Mouse (Mus musculus) ovary, postnatal 14 days (tissue): ENCODE data around the gene Tgfb1.

Experiments
- DNase-seq: peaks from one replicate; pipeline ENCODE4 v3.0.0; 2022; ENCODE audit warnings: low spot score

The Tgfb1 gene

DNA sequence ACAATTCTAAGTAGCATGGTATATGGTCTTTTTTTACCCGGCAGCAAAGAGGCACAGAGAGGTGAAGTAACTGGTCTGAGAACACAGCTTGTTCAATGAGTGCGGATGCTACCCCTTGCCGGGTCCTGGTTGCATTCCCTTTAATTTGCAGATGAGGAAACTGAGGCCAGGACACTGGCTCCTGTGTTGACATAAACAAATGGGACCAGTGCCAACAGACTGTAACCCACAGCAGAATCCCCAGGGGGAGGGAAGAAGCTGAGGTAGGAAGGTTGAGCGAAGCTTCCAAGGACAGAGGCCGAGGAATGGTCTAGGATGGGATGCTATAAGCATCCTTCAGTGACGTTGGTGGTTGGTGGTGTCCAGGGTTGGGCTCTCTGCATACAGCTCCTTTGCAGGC is 11.4 kb upstream of the Tgfb1 start:
- DNase-seq, result no peak

DNA sequence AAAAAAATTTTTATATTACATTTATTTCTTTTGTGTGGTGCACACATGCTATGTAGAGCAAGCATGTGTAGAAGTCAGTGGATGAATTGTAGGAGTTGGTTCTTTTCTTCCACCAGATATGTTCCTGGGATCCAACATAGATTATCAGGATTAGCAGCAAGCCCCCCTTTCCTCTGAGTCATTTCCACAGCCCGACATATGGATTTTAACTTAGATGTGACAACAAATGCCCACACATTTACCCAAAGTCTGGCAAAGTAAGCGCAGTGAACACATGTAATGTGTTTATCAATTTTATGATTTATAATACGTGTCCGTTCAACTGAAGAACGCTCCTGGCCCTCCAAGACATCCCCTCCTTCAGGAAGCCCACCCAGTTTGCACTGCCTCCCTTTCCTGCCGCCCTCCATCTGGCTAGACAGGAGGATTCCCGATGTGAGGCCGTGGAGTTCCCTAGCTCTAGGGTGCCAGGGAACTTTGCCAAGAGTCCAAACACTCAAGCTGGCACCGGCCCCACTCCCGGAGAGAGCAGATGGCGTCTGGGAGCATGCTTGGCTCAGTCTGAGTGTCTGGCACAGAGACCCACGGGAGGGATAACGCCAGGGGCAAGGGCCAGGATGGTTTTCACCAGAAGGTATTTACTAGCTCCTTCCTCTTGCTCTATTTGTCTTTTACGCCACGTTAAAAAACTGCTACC is 10.6 kb upstream of the Tgfb1 start:
- DNase-seq, result peak; percentile 64

- no peak for DNase-seq
Measured at GRCm38 (mm10) chr7:25677013-25677412, 9.8 kb upstream of the Tgfb1 start.

GRCm38 (mm10) chr7:25679971-25680370 is 6.8 kb upstream of the Tgfb1 start:
- DNase-seq, result no peak

DNA sequence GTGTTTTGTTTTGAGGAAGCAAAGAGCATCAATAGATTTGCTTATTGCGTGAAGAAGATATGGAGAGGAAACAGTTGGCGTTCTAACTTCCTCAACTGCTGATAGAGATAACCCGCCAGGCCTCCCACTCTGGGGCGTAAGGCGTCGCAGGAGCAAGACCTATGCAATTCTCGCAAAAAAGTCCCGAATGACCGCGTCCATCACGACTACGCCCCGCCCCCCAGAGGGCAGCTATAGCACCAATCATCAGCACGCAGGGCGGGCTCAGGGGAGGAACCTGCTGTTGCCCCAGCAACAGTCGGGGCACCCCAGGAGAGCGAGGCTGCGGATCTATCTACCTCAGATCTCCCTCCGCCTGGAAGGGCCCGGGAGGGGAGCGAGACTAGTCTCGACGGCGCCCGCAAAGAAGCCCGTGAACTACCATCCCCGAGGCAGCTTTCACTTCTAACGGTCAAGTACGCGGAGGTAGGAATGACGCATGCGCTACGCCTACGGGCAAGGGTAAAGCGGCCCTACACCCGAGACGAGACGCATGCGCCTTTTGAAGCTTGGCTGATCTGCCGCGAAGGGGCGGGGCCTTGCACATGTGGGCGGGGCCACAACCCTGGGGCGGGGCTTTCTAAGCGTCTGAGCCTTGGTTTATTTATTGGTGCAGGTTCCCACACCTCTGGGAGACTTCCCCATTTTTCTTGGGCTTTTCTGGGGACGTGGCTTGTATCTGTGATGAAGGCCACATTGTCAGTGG is 6.1 kb upstream of the Tgfb1 start, which contains the start of gene B9d2:
Gene B9d2, plus strand, starts transcription at position 267 of the 745 bp plus-strand sequence.
- peak; percentile 96 for DNase-seq

DNA sequence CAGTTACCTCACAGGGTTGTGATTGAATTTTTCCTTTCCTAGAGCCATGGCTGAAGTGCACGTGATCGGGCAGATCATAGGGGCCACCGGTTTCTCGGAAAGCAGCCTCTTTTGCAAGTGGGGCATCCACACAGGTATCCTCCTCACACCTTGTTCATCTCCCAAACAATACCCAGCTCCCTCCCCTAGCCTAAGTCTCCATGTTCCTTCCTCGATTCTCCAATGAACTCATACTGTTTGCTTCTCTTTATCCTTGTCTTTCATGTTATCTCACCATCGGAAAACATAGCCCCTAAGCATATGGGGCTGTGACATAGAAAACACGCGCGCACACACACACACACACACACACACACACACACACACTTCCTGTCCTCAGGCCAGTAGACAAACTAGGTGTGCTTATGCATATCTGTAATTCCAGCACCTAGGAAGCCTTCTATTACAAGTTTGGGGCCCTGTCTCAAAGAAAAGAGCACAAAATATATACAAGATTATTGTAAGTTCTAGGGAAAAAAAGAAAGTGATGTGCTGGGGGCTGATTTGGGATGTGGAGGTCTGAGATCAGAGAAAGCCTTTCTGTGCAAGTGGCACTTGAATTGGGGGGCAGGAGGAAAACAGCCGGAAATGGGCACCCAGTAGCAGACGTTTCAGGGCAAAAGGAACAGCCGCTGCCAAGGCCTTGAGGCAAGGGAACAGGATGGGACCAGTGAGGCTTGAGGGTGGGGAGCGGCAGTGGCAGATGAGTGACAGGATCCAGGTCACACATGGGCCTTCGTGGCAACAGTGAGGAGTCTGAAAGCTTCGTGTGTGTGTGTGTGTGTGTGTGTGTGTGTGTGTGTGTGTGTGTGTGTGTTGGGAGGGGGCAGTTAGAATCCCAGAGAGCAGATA is 5.2 kb upstream of the Tgfb1 start:
- DNase-seq, result no peak

DNA sequence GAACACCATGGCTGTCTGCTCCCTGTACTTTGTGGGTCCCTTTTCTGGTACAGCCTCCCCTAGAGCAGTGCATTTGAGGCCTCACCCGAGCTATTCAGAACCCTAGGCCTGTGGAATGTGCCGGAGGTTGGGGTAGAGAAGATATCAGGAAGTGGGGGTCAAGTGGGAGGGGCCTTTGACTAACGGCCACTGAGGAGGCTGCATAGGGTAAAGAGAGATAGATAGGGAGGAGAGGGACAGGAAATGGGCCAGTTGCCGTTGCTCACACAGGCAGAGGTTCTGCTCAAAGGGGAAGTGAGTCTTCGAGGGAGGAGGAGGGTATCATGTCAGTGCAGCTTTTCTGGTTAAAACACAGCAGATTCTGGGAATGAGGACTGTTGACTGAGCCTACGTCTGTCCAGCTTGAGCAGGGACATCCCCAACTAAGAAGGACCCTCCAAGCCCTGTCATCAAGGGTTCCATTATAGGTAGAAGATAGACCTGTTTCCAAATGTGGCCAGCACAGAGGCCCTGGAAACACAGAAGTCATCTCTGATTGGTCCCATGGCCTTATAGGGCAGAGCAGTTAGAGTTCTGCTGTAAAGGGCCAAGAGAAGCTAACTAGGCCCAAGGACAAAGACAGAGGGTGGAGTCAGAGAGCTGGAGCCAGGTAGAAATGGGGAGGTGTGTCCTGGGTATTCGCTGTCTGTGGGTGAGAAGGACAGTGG is 3.2 kb upstream of the Tgfb1 start:
- no peak for DNase-seq

- no peak for DNase-seq
Measured at GRCm38 (mm10) chr7:25684659-25685058, 2.1 kb upstream of the Tgfb1 start.

DNA sequence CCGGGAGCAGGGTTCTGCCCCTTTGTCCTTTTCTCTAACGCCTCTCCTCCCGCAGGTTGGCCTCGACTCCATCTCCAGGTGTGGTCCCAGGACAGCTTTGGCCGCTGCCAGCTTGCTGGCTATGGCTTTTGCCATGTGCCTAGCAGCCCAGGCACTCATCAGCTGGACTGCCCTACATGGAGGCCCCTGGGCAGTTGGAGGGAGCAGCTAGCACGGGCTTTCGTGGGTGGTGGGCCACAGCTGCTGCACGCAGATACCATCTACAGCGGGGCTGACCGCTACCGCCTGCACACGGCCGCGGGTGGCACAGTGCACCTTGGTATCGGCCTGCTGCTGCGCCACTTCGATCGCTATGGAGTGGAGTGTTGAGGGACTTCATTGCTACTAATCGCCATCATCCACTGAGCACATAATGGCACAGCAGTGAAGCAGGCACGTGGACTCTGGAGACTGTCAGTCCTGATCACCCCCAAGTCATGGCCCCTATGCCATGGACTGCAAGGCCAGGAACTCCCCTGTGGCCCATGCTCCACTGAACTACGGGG is 804 bp upstream of the Tgfb1 start:
- DNase-seq, result no peak

DNA sequence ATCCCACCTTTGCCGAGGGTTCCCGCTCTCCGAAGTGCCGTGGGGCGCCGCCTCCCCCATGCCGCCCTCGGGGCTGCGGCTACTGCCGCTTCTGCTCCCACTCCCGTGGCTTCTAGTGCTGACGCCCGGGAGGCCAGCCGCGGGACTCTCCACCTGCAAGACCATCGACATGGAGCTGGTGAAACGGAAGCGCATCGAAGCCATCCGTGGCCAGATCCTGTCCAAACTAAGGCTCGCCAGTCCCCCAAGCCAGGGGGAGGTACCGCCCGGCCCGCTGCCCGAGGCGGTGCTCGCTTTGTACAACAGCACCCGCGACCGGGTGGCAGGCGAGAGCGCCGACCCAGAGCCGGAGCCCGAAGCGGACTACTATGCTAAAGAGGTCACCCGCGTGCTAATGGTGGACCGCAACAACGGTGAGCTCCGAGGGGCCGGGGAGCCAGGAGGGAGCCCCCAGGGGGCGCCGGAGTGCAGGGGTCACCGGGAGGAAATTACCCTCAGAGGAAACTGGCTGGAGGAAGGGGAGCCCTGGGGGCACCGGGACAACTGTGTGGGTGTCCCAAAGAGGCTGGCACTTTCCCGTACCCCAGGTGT is 1.1 kb downstream of the Tgfb1 start:
- DNase-seq, result no peak

DNA sequence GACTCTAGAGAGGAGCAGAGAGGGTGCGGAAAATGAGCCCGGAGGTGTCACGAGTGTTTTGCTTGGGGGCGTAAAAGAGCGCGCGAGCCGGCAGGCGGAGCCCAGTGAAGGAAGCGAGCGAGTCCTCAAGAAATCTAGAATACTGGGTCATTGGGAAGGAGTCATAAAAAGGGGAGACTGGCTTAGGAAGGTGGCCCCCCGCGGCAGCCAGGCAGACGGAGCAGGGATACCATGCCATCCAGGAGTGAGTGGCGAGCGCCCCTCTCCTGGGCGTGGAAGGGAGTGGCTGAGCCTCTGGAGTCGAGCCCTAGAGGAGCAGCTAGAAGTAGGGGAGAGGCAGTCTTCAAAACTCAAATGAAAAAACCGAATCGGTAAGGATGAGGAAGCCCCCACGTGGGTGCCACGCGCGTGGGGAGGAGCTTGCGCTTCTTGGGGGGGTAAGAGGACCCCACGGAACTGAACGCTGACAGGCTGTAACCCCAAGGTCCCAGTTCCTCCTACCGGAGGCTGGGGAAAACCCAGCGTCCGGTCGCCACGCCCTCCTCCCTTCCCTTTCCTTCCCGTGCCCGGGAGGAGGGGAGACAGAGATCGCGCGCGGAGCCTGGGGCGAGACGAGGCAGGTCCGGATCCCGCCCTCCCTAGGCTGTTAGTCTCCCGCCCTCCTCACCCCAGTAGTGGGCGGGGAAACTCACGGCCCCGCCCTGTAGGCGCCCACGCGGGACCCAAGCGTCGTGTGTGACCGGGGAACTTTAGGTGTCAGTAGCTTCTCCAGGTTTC is 2.2 kb downstream of the Tgfb1 start:
- DNase-seq, result no peak

DNA sequence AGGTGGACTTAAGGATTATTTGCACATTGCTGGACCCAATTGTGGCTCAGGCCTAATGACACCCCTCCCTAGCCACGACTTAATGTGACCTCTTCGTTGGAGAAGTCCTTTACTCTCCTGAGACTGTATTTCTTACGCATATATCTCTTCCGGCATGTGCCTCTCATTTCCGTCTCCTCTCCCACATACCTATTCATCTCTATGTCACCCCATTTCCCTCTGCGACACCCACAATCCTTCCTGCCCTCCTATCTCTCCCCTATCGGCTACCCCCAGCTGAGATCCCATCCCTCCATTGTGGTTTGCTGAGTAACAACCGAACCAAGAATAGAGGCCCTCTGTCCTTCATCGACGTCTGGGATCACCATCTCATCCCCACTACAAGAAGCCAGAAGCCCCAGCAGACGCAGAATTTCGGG is 2.8 kb downstream of the Tgfb1 start:
- DNase-seq, result no peak

DNA sequence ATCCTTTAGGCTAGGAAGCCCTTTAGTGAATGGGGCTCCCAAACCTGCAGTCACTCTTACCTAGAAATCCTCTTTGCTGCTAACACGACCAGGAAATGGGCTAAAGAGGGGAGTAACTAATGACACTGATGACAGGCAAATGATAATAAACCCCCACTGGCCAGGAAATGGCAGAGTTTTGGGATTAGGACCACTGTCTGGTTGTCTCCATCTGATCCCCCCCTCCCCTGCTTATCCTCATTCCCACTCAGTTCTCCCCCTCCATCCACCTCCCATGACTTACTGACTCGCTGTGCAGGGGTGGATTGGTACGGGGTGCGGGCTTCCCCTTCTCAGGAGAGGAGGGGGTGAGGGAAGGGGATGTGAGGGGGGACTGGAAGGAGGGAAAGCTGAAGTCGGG is 3.2 kb downstream of the Tgfb1 start:
- DNase-seq, result no peak

GRCm38 (mm10) chr7:25694104-25694503 is 7.3 kb downstream of the Tgfb1 start:
- no peak for DNase-seq

DNA sequence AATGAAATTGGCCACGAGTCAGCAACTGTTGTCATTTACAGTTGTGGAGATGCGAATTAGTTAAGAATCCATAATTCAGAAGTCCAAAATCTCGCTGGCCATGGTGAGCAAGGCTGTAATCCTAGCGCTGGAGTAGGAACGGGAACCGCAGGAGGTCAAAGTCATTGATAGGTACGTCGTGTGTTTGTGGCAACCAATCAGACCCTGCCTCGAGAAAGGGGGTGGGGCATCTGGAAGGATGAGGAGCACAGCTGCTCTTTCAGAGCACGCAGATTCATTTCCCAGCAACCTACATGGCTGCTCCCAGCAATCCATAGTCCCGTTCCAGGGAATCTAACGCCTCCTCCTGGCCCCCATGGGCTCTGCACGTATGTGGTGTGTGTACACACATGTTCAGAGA is 13.0 kb downstream of the Tgfb1 start:
- DNase-seq, result no peak

- no peak for DNase-seq
Measured at GRCm38 (mm10) chr7:25700732-25701131, 13.9 kb downstream of the Tgfb1 start.

GRCm38 (mm10) chr7:25702350-25702749 is 15.5 kb downstream of the Tgfb1 start:
- DNase-seq, result no peak

GRCm38 (mm10) chr7:25703793-25704494 is 17.1 kb downstream of the Tgfb1 start:
- no peak for DNase-seq

GRCm38 (mm10) chr7:25704716-25705364 is 18.0 kb downstream of the Tgfb1 start:
- no peak for DNase-seq
